Mouse (Mus musculus) stomach, embryonic 15.5 days (tissue): ENCODE measurements around the gene Dtx3l. TPM values are rescaled to one million over a fixed set of nuclear protein-coding genes. Genes with fewer than 3 reads are reported as not detected.
"Not testable (repeated sequence)": the region's sequence is repeated elsewhere in the genome, so short reads cannot be mapped to it uniquely, and the experiment has no call there.

ENCODE experiments used
- ATAC-seq: fragments of 200-750 bp; cut with Nextera tagmentation; 2 replicates; pipeline ENCODE4 v1.8.0; 2017; ENCODE audit warnings: low read depth, moderate number of reproducible peaks, moderate TSS enrichment; ENCODE audit not compliant: insufficient read depth, low FRiP score
- H3K27ac ChIP-seq: fragments of 300-500 bp; sonication (generic); 2 replicates; pipeline ENCODE4 v1.5.1; 2015; ENCODE audit warnings: mild to moderate bottlenecking, inconsistent platforms
- H3K27me3 ChIP-seq: fragments of 300-500 bp; sonication (generic); replicated peaks from 2 replicates; pipeline ENCODE4 v1.6.1; 2015; ENCODE audit warnings: inconsistent platforms
- H3K36me3 ChIP-seq: fragments of 300-500 bp; sonication (generic); 2 replicates; pipeline ENCODE4 v1.6.1; 2015; ENCODE audit warnings: inconsistent platforms
- H3K4me1 ChIP-seq: fragments of 300-500 bp; sonication (generic); 2 replicates; pipeline ENCODE4 v1.6.1; 2015; ENCODE audit warnings: inconsistent platforms
- H3K4me2 ChIP-seq: fragments of 300-500 bp; sonication (generic); 2 replicates; pipeline ENCODE4 v1.6.1; 2015; ENCODE audit warnings: mild to moderate bottlenecking, inconsistent platforms
- H3K4me3 ChIP-seq: fragments of 300-500 bp; sonication (generic); replicated peaks from 2 replicates; pipeline ENCODE4 v1.5.1; 2015; ENCODE audit warnings: inconsistent platforms
- H3K9ac ChIP-seq: fragments of 300-500 bp; sonication (generic); 2 replicates; pipeline ENCODE4 v1.6.1; 2015; ENCODE audit warnings: inconsistent platforms
- H3K9me3 ChIP-seq: fragments of 300-500 bp; sonication (generic); 2 replicates; pipeline ENCODE4 v1.6.1; 2016; ENCODE audit warnings: inconsistent platforms
- WGBS: fragments of 180-500 bp; shearing (Covaris S2); methylation state at CpG from one replicate; pipeline ENCODE4 v1.1.7; 2015; 5-methylcytosine and 5-hydroxymethylcytosine counted together
- polyA plus RNA-seq: library from polyadenylated mRNA; unstranded; fragments of >200 nt; fragmentation: Nextera tagmentation; extraction: Ambion mirVana; gene quantifications from 2 replicates; pipeline ENCODE4 v1.2.1, GENCODE M21; 2015

Gene Dtx3l
- 6.8 and 7.6 TPM in 2 replicates for polyA plus RNA-seq

- Histone ChIP-seq H3K9ac (peak within 1 kb of the TSS; percentile 51), H3K36me3 (no peaks in the 10 kb centered on the region; the same call in 1 of the 2 replicates), H3K4me1 (peaks cover 4% of the 10 kb centered on the region; the same call in 1 of the 2 replicates), H3K4me2 (peak within 1 kb of the TSS; percentile 80), H3K27me3 (no peaks in the 10 kb centered on the region), H3K9me3 (no peaks in the 10 kb centered on the region), H3K4me3 (peak within 1 kb of the TSS; percentile 75), H3K27ac (peak within 1 kb of the TSS; percentile 74)
- ATAC-seq, result peak; percentile 64
- 1% methylated on average over 52 of the region's 52 CpGs for WGBS
These were observed at the start of gene Dtx3l, which contains the start of gene Parp9 for GRCm38 (mm10) chr16:35938211-35939151. TSS of gene Dtx3l (minus strand) at chr16:35939151. TSS of gene Parp9 (plus strand) at chr16:35938470.

- Histone ChIP-seq H3K9me3 (no peaks in the 10 kb centered on the region), H3K4me3 (no peak overlapping the region), H3K9ac (no peak overlapping the region), H3K36me3 (no peaks in the 10 kb centered on the region), H3K27me3 (no peaks in the 10 kb centered on the region), H3K27ac (no peak overlapping the region), H3K4me2 (no peak overlapping the region), H3K4me1 (no peaks in the 10 kb centered on the region)
- ATAC-seq, result no peak
- WGBS, result 45% methylated on average over 1 of the region's 1 CpGs
These were observed 49.0 kb upstream of the Dtx3l start for GRCm38 (mm10) chr16:35987930-35988329.

GRCm38 (mm10) chr16:35984471-35984870, 45.5 kb upstream of the Dtx3l start:
- no peak overlapping the region for H3K27ac ChIP-seq
- H3K36me3 ChIP-seq, result no peaks in the 10 kb centered on the region
- H3K9me3 ChIP-seq, result no peaks in the 10 kb centered on the region
- peak overlapping the region; percentile 78 for H3K4me2 ChIP-seq
- WGBS, result 54% methylated on average over 3 of the region's 3 CpGs
- no peak for ATAC-seq
- no peaks in the 10 kb centered on the region for H3K27me3 ChIP-seq
- peak overlapping the region; percentile 84 for H3K4me3 ChIP-seq
- H3K4me1 ChIP-seq, result no peaks in the 10 kb centered on the region
- no peak overlapping the region for H3K9ac ChIP-seq

GRCm38 (mm10) chr16:35983517-35984101, 44.7 kb upstream of the Dtx3l start:
- WGBS, result under 1% methylated on average over 85 of the region's 86 CpGs
- Histone ChIP-seq H3K36me3 (no peaks in the 10 kb centered on the region), H3K27me3 (no peaks in the 10 kb centered on the region), H3K4me1 (no peaks in the 10 kb centered on the region), H3K9me3 (no peaks in the 10 kb centered on the region), H3K27ac (peak overlapping the region; percentile 99), H3K4me3 (peak overlapping the region; percentile 84), H3K4me2 (peak overlapping the region; percentile 78), H3K9ac (peak overlapping the region; percentile 86)
- peak; percentile 45 for ATAC-seq

GRCm38 (mm10) chr16:35982902-35983516, 44.1 kb upstream of the Dtx3l start:
- Histone ChIP-seq H3K4me3 (peak overlapping the region; percentile 84), H3K4me1 (no peaks in the 10 kb centered on the region), H3K27me3 (no peaks in the 10 kb centered on the region), H3K4me2 (peak overlapping the region; percentile 78), H3K27ac (peak overlapping the region; percentile 99), H3K9me3 (no peaks in the 10 kb centered on the region), H3K9ac (peak overlapping the region; percentile 86), H3K36me3 (no peaks in the 10 kb centered on the region)
- ATAC-seq, result peak; percentile 94
- under 1% methylated on average over 44 of the region's 54 CpGs for WGBS

GRCm38 (mm10) chr16:35982506-35982901, 43.6 kb upstream of the Dtx3l start:
- Histone ChIP-seq H3K9ac (peak overlapping the region; percentile 22; the same call in 1 of the 2 replicates), H3K27ac (peak overlapping the region; percentile 99; the same call in 1 of the 2 replicates), H3K4me3 (peak overlapping the region; percentile 84), H3K4me2 (peak overlapping the region; percentile 78), H3K27me3 (no peaks in the 10 kb centered on the region), H3K36me3 (no peaks in the 10 kb centered on the region), H3K4me1 (no peaks in the 10 kb centered on the region), H3K9me3 (no peaks in the 10 kb centered on the region)
- ATAC-seq, result no peak
- 4% methylated on average over 15 of the region's 15 CpGs for WGBS

GRCm38 (mm10) chr16:35981363-35981821, 42.4 kb upstream of the Dtx3l start:
- Histone ChIP-seq H3K4me1 (no peaks in the 10 kb centered on the region), H3K9me3 (no peaks in the 10 kb centered on the region), H3K36me3 (no peaks in the 10 kb centered on the region), H3K4me2 (no peak overlapping the region), H3K27ac (no peak overlapping the region), H3K27me3 (no peaks in the 10 kb centered on the region), H3K9ac (no peak overlapping the region), H3K4me3 (no peak overlapping the region)
- 45% methylated on average over 19 of the region's 19 CpGs for WGBS
- peak; percentile 93 for ATAC-seq

- H3K4me2 ChIP-seq, ATAC-seq, H3K4me3 ChIP-seq, H3K27ac ChIP-seq, H3K36me3 ChIP-seq, H3K4me1 ChIP-seq, H3K9me3 ChIP-seq, H3K27me3 ChIP-seq, H3K9ac ChIP-seq: not testable (repeated sequence)
- whole genome bisulfite sequencing, result 86% methylated on average over 1 of the region's 1 CpGs
These were observed 39.5 kb upstream of the Dtx3l start, which contains the start of gene Kpna1 for GRCm38 (mm10) chr16:35978450-35978849. TSS of gene Kpna1 (plus strand) at chr16:35978750.

- Histone ChIP-seq H3K4me3 (no peak overlapping the region), H3K27ac (no peak overlapping the region), H3K4me2 (no peak overlapping the region), H3K9ac (no peak overlapping the region), H3K27me3 (no peaks in the 10 kb centered on the region), H3K4me1 (no peaks in the 10 kb centered on the region), H3K9me3 (no peaks in the 10 kb centered on the region), H3K36me3 (0 out of 2 replicates have a peak, but pooled peaks cover 3% of the 10 kb centered on the region)
- no peak for ATAC-seq
- 23% methylated on average over 1 of the region's 1 CpGs for WGBS
These were observed 35.1 kb upstream of the Dtx3l start for GRCm38 (mm10) chr16:35974021-35974420.

GRCm38 (mm10) chr16:35968149-35968548, 29.2 kb upstream of the Dtx3l start:
- Histone ChIP-seq H3K27me3 (no peaks in the 10 kb centered on the region), H3K9ac (no peak overlapping the region), H3K4me3 (no peak overlapping the region), H3K9me3 (no peaks in the 10 kb centered on the region), H3K4me1 (no peaks in the 10 kb centered on the region), H3K4me2 (no peak overlapping the region), H3K27ac (no peak overlapping the region), H3K36me3 (0 out of 2 replicates have a peak, but pooled peaks cover 3% of the 10 kb centered on the region)
- WGBS, result 24% methylated on average over 2 of the region's 2 CpGs
- no peak; the same call in 1 of the 2 replicates for ATAC-seq

GRCm38 (mm10) chr16:35967319-35967718, 28.4 kb upstream of the Dtx3l start:
- Histone ChIP-seq H3K36me3 (0 out of 2 replicates have a peak, but pooled peaks cover 3% of the 10 kb centered on the region), H3K9me3 (no peaks in the 10 kb centered on the region), H3K27ac (no peak overlapping the region), H3K27me3 (no peaks in the 10 kb centered on the region), H3K4me1 (no peaks in the 10 kb centered on the region), H3K4me3 (no peak overlapping the region), H3K4me2 (no peak overlapping the region), H3K9ac (no peak overlapping the region)
- no peak for ATAC-seq
- WGBS, result 82% methylated on average over 4 of the region's 4 CpGs
